Mouse (Mus musculus) layer of hippocampus, postnatal 36 days (tissue): ENCODE data around the gene Il6. TPM values are rescaled to one million over a fixed set of nuclear protein-coding genes. Genes with fewer than 3 reads are reported as not detected.
"Not testable (repeated sequence)": the region's sequence is repeated elsewhere in the genome, so short reads cannot be mapped to it uniquely, and the experiment has no call there.

Experiments used
- DNase-seq, 2 experiments: peaks; one replicate each; pipeline ENCODE4 v3.0.0; 2022
- total RNA-seq, 2 experiments: library from RNA; stranded (reverse); gene quantifications; 2 replicates each; pipeline ENCODE4 v1.2.3; 2021

The Il6 gene
- not detected for total RNA-seq

- DNase-seq = peak; percentile 87 to 88
Observed at GRCm38 (mm10) chr5:30012726-30013503, at the start of gene Il6. Gene Il6 (plus strand): TSS chr5:30013114.

DNA sequence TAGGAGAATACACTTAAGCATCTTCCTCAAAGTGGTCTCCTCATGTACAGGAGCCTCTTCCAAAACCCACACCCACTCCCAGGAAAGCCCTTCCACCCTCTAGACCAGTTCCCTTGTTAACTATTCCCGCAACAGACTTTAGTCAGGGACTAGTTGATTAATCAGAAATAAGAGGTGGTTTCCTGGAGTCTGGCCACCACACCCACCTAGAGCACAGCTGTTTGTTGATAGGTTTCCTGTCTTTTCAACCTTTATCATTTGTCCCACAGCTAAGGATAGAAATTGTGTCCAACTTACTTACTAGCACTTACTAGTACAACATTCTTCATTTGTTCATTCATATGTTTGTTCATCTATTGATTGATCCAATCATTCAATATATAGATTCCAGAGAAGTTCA, 49.4 kb upstream of the Il6 start:
- no peak for DNase-seq

DNA sequence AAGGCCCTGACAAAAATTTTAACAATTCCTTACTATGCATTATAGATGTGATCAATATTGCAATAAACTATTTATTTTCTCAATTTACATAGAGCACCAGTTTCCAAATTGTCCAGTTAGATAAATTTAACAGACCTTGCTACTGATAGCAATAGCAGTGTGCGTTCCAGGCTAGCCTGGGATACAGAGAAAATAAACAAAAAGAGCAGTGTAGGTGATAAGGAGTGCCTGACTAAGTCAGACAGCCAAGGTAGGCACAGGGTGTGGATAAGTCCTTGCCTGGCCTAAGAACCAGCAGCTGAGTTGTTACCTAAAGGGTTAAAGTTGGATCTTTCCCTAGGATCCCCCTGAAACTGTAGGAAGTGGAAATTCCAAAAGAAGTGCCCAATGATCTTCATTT, 42.7 kb upstream of the Il6 start:
- DNase-seq = no peak

DNA sequence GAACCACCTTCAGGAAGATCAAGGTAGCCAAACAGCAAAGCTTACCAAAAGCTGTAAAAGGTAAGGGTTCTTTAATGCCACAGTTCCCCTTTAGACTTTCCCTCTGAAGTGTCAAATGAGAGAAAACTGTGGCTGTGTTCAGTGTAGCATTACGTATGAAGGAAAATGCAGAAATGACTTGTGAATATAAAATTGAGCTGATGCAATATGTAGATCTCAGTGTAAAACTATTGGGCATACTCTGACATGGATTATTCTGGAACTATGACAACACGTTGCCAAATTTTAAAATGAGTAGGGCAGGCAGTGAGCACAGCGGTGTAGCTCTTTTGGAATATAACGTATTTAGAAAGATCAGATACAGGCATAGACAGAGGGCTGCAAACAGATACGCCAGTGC, 40.1 kb upstream of the Il6 start:
- DNase-seq = no peak

DNA sequence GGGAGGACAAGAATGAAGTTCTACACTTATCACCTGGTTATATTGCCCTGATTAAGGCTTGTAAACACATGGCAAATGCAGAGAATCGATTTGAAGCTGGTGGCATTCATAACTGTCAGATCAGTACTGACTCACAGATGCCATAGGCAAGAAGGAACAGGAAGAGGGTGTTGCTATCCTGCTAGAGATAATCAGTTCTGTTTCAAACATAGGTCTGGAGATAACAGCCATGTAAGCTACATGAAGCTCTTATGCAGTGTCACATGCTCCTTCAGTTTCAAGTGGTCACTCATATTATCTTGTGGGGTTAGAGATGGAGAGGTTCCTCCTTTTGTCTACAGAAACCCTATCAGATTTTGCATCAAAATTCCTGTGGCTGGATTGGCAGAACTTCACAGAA, 39.4 kb upstream of the Il6 start:
- DNase-seq = no peak

GRCm38 (mm10) chr5:29974115-29974514, 38.8 kb upstream of the Il6 start:
- DNase-seq = no peak

DNA sequence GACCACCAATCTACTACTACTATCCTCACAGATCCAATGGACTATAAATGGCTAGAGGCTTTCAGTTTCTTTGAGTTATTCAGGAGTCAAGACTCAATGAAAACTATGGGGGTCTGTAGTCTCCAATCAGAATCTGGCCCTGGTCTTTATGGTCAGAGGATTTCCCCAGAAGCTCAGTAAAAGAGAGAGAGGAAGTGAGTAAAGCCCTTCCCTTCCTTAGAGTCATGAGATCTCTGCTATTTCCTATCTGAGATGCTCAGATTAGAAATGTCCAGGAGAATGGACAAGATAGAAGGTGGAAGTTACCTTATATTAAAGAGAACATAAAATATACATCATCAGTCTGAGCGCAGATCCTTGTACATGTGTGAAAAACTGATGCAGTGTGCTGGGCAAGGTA, 19.3 kb upstream of the Il6 start:
- DNase-seq = no peak

GRCm38 (mm10) chr5:29994344-29994743, 18.6 kb upstream of the Il6 start:
- no peak for DNase-seq

GRCm38 (mm10) chr5:29997351-29997750, 15.6 kb upstream of the Il6 start:
- no peak for DNase-seq

DNA sequence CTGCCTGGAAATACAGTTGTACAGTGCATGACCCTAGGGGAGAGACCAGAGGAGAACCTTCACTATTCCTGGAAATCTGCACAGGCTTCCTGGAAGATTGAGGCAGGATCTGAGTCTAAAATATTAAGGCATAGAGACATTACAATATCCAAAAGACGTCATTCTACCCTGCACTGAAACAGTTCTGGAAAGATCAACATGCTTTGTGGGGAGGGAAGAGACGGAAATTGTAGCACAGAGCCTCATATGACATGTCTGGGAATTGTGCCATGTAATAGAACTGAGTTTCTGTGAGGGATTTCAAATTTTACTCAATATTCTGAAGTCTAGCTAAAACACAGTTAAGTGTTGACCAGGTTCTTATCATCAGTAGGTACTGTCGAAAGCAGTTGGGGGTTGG, 12.0 kb upstream of the Il6 start:
- no peak for DNase-seq

GRCm38 (mm10) chr5:30014580-30014979, 1.7 kb downstream of the Il6 start:
- DNase-seq = no peak

DNA sequence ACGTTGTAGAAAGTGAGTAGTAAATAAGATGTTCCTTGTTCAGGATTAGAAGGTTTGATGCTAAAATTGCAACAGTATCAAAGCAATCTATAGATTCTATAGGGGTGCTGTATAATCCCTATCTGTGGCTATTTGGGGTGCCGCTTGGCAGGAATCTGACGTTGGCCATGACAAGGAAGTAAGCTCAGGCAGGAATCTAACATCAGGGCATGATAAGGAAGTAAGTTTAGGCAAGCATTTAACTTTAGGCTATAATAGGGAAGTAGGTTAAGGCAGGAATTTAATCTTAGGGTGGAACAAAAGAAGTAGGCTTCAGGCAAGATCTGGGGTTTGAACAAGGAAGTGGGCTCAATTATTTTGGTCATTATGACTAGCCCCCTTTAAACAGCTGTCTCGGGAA, 22.9 kb downstream of the Il6 start:
- not testable (repeated sequence) for DNase-seq

DNA sequence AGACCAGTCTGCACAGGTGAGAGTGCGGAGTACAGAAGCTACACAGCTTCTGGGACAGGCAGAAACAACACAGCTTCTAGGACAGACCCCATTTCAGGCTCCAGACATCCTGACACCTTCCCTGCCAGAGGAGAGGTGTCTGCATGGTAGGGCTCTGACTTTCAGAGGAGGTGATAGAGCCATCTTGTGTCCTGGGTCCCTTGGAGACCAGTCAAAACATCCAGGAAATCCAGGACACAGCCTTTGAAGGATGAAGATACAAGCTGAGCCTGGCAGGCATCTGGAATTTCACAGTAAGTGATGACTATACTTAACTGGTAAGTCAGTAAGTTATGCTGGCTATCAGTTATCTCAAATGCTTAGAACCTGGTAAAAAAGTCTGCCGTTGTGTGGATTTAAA, 24.2 kb downstream of the Il6 start:
- DNase-seq = not testable (repeated sequence)

DNA sequence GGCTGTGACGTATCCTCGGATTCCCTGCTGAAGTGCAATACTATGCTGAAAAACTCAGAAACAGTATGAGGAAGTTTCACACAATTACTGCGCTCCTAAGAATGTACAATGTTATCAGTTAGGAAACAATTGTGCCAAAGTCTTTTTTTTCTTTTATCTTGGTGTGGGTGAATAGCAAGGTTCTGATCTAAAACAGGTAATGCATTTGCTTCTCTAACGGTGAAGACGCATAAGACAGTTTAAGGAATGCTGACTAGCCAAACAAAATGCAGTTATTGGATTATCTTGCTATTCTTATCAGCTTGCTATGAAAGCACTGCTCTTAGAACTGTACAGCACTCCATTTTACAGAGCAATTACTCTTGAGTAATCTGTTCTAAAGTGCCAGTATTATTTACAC, 26.4 kb downstream of the Il6 start:
- not testable (repeated sequence) for DNase-seq

DNA sequence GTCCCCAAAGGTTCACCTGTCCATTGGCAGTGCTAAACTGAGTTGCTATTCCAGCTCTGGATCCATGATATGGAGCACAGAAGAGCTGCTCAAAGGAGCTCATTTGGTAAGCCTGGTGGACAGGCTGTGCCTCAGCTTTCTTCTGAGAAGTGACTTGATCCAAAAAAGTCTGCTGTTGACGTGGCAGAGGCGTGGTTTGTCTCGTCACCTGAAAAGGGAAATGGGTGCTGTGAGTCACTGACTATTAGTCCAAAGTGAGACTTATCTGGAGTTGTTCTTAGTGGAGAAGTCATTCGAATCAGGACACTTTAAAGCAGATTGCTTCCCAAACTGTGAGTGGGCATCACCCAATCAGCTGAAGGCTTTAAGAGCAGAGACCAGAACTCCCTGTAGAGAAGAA, 26.9 kb downstream of the Il6 start:
- DNase-seq = not testable (repeated sequence)

DNA sequence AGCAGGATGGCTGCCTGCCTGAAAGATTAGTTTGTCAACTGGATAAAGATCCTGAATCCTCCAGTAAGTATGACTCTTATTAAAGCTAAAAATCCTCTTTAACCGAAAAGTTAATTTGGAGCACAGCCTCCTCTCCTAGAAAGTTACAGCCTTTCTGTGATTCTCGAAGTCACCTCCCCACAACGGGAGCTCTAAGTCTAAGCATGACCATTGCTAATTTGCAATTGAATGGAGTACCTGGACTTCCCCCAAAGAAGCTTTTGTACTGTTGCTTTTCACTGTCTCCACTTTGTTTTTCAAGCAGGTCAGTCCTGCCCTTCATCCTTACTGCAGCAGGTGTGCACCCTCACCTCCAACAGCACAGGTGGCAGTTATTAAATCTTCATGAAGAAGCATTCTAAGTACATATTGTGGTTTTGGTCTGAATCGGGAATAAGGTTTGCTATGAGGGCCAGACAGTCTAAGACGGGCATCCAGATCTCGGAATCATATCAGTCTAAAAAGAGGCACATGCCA, 45.4 kb downstream of the Il6 start:
- no peak for DNase-seq

DNA sequence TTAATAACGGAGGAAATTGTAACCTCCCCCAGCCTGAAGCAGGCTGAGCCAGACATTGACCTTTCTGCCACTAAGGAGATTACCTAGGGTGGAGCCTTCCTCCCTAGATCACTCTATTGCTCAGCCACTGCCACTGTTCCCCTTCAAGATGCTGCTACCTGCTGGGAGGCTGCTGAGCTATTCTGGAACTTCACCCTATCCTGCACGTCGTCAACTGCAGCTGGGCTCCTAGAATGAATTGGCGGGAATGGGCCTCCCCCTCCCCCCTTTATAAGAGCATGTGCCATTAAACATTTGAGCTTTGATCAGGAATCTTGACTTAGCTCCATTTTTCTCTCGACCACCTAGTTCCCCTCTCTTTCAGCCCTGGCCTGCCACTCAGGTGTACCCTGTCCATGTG, 46.7 kb downstream of the Il6 start:
- not testable (repeated sequence) for DNase-seq

DNA sequence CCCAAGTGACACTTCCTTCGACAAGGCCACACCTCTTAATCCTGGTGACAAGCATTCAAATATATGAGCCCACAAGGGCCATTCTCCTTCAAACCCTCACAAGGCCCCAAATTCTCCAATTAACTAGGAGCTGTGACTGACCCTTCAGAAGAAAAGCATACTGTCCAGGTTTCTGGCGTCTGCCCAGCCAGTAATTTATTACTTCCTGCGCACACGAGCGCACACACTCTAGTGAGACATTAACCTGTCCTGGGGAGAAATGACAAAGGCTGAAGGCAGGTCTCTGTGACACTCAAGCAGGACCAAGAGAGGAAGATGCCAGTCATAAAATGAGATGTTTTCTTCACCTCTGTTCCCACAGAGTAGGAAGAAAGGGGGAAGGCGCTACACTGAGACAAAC, 54.8 kb downstream of the Il6 start:
- DNase-seq = no peak

Other genes with a start within 250 kb of the Il6 start
- gene Tyms, start 60.5 kb downstream of the Il6 start, total RNA-seq = 1 to 10 TPM; 6.6 to 6.9 TPM
- 10 to 100 TPM; 10.9 to 13.2 TPM for gene Garem2, start 92.0 kb downstream of the Il6 start, total RNA-seq
- 1 to 10 TPM; 2.8 to 3.7 TPM for gene 3110082J24Rik, start 93.0 kb downstream of the Il6 start, total RNA-seq
- gene Hadha, start 142.0 kb downstream of the Il6 start, total RNA-seq = 10 to 100 TPM; 72.2 to 74.2 TPM
- 10 to 100 TPM; 91.7 to 93.3 TPM for gene Hadhb, start 142.1 kb downstream of the Il6 start, total RNA-seq
- not detected for gene Adgrf3, start 192.6 kb downstream of the Il6 start, total RNA-seq
- 10 to 100 TPM; 41.7 to 45.7 TPM for gene Selenoi, start 219.5 kb downstream of the Il6 start, total RNA-seq